Mouse (Mus musculus) adrenal gland, adult 8-10 months (tissue): Measurements from ENCODE around the gene Araf. TPM values are rescaled to one million over a fixed set of nuclear protein-coding genes. Genes with fewer than 3 reads are reported as not detected.
"Not testable (repeated sequence)": the region's sequence is repeated elsewhere in the genome, so short reads cannot be mapped to it uniquely, and the experiment has no call there.

ENCODE experiments used
- DNase-seq: peaks from one replicate; pipeline ENCODE4 v3.0.0; 2022
- total RNA-seq, 4 experiments: library from RNA; stranded (reverse); gene quantifications; 2 replicates each; pipeline ENCODE4 v1.2.4; 2022

Araf gene
- 100 to 1,000 TPM; 135 to 208 (median 162) TPM for total RNA-seq

DNA sequence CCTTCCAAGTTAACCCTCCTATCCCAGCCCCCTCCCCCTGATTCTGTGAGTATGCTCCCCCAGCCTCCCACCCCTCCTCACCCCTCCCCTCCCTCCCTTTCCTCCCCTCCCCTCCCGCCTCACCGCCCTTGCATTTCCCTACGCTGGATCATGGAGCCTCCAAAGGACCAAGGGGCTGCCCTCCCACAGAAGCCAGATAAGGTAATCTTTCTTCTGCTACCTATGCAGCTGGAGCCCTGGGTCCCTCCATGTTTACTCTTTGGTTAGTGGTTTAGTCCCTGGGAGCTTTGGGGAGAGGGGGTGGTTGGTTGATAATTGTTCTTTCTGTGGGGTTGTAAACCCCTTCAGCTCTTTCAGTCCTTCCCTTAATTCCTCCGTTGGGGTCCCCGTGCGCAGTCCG, at the start of gene Araf:
Gene Araf, plus strand, starts transcription at position 134 of the 400 bp plus-strand sequence.
- DNase-seq: no peak

DNA sequence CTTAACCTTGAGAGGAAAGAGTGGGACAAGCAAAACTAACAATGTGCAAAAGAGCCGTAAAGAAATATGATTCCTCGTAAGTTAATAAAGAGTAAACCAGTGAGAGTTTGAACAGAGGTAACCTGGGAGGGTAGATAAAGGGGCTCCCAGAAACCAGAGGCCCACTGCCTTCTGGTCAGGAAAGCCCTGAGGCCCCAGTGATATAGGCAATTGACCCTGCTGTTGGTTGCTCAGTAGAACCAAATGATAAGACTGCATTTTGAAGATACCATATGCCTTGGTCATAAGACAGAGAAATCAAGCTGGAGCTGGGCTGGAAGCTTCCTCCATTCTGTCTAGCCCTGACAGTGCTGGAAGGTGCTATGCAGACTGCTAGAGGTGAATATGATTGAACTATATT, 48.8 kb upstream of the Araf start:
- no peak for DNase-seq

GRCm38 (mm10) chrX:20761201-20761600, 36.4 kb upstream of the Araf start:
- DNase-seq: no peak

DNA sequence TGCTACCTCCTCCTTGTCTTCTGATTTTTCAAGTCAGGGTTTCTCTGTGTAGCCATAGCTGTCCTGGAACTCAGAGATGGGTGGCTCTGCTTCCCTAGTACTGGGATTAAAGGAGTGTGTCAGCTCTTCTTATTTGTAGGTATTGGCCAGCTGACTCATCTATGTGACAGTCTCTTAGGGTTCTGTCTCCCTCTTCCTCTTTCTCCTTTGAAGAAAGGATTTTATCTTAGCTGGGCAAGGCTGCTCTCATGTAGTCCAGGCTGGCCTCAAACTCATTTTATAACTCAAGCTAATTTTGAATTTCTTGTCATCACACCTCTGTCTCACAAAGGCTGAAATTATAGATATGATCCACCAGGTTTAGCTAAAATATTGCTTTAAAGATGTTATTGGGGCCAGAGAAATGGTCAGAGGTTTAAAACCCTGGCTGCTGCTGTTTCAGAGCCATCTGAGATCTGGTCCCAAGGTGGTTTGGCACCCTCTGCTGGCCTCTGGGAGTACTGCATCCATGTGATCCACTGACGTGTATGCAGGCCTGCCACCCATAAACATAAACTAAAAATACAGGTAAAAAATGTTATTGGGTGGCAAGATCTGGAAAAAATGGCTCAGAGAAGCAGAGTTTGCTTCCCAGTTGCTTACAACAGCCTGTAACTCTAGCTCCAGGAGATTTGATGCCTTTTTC, 26.8 kb upstream of the Araf start:
- DNase-seq: peak; percentile 70

- DNase-seq: no peak
These were observed 25.9 kb upstream of the Araf start for GRCm38 (mm10) chrX:20771666-20772065.

- DNase-seq: no peak
These were observed 22.2 kb upstream of the Araf start for GRCm38 (mm10) chrX:20775271-20776016.

- DNase-seq: no peak
These were observed 20.0 kb upstream of the Araf start for GRCm38 (mm10) chrX:20777619-20778018.

GRCm38 (mm10) chrX:20787309-20787708, 10.3 kb upstream of the Araf start:
- no peak for DNase-seq

DNA sequence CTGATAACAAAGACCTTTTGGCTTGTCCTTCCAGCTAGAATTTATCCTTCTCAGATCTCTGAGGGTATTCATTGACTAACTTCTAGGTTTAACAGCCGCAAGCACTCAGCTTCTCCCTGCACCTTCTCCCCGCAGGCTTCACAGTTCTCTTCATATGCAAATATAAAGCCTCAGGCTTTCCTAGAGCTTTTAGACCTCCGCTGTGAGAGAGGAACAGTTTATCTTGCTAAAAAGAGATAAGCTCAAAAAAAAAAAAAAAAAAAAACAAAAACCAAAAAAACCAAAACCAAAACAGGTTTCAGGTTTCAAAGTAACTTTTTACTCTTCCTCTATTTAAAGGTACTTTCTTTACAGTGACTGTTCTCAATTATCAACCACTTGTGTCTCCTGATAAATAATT, 5.2 kb upstream of the Araf start:
- no peak for DNase-seq

DNA sequence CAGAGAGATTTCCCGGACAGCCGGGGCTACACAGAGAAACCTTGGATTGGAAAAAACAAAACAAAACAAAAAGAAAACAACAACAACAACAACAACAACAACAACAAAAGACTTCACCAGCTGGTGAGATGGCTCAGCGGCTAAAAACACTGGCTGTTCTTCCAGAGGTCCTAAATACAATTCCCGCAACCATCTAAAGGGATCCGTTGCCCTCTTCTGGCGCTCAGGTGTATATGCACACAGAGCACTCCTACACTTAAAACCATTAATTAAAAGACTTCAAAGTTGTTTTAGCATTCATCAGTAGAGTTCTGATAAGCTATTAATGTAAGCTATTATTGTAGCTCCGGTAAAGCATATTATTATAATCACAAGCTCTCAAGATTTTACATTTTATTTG, 4.4 kb upstream of the Araf start:
- DNase-seq: no peak

DNA sequence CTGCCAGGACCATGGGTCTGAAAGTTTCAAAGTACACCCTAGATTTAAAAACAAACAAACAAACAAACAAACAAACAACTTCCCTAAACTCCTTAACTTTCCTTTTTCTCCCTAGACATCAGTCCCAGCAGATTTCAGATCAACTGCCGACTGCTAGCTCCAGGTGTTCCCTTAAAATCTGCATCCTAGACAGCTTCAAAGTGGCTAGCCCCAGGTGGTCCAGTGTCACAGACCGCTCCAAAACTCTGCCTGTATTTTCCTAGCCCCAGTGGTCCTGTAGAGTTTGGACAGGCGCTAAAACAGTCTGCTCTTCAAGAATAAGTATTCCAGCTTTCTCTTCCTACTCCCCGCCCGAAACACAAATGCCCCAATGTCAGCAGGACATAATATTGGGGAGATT, 3.4 kb upstream of the Araf start:
- DNase-seq: no peak

- peak; percentile 74 for DNase-seq
These were observed 655 bp downstream of the Araf start for GRCm38 (mm10) chrX:20798141-20798796.

DNA sequence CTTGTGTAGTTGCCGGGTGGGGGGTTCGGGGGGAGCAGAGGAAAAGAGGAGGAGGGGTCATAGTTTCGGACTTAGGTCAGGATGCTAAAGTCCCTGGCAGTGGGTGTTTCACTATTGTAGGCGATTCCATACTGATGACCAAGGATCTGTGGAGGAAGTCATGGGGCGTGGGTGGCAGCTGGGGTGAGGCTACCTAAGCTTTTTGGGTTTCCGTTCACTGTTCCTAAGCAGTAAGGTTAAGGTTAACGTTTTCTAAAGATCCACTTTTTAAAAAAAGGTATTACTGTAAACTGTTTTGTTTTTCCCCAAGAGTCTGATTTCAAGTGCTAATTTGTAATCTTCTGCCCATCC, 1.2 kb downstream of the Araf start:
- DNase-seq: no peak

- no peak for DNase-seq
These were observed 3.8 kb downstream of the Araf start for GRCm38 (mm10) chrX:20801456-20801855.

- not testable (repeated sequence) for DNase-seq
These were observed 6.7 kb downstream of the Araf start for GRCm38 (mm10) chrX:20804301-20804700.

- no peak for DNase-seq
These were observed 8.7 kb downstream of the Araf start for GRCm38 (mm10) chrX:20806295-20806694.

GRCm38 (mm10) chrX:20816974-20817373, 19.4 kb downstream of the Araf start:
- peak; percentile 45 for DNase-seq

GRCm38 (mm10) chrX:20819204-20819628, 21.6 kb downstream of the Araf start:
- peak; percentile 63 for DNase-seq

GRCm38 (mm10) chrX:20819708-20820426, 22.3 kb downstream of the Araf start:
- peak; percentile 50 for DNase-seq

GRCm38 (mm10) chrX:20828934-20829333, 31.3 kb downstream of the Araf start:
- peak; percentile 42 for DNase-seq

DNA sequence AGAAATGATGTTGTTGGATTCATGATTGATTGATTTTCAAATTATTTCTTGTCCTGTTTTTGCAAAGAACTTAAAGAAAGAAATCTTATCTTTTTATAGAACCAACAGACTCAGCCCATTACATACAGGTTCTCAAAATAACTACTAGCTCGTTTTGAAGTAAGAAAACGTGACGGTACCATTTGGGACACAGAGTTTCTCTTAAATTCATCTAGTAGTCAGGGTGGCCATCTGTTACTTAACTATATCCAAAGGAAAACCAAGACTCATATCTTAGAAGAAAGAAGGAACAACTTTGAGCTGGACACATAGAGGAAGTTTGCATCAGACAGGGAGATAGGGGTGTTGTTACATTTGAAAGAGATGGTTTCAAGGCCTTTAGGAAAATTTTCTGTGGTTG, 49.6 kb downstream of the Araf start:
- DNase-seq: no peak

DNA sequence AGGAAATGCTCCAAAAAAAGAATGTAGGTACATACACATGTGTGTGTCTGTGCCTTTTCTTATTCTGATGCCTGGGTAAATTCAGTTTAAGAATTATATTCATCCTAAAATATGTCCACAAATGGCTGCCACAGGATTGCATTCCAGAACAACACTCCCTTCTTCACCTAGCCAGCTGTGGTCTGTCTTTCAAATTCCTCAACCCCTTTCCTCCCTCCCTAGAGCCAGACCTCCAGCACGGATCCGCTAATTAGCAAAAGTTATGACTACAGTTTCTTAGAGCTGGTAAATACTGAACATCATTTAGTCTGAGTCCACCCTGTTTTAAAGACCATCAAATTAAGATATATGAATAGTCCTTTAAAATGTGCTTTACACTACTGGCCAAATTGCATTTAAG, 50.2 kb downstream of the Araf start:
- no peak for DNase-seq
